Mouse (Mus musculus) B cell, adult 67 days (primary cell): ENCODE results near the gene Unc93b1. TPM values are rescaled to one million over a fixed set of nuclear protein-coding genes. Genes with fewer than 3 reads are reported as not detected.

Source experiments
- total RNA-seq, 2 experiments: library from RNA; stranded (reverse); gene quantifications; 4 replicates each; pipeline ENCODE4 v1.2.4; 2023

The Unc93b1 gene
- total RNA-seq: 100 to 1,000 TPM; 597 to 689 TPM

GRCm38 (mm10) chr19:3935032-3935895 is at the start of gene Unc93b1:
Unc93b1 (plus strand) TSS chr19:3935186.

GRCm38 (mm10) chr19:3906795-3907786 is 27.9 kb upstream of the Unc93b1 start, which contains the start of gene Tcirg1:
Tcirg1 (minus strand) TSS chr19:3907133.

GRCm38 (mm10) chr19:3912337-3913204 is 22.4 kb upstream of the Unc93b1 start, which contains the start of gene Ndufs8:
Ndufs8 (minus strand) TSS chr19:3912774.

GRCm38 (mm10) chr19:3929211-3929941 is 5.6 kb upstream of the Unc93b1 start, which contains the start of gene Aldh3b1:
Aldh3b1 (minus strand) TSS chr19:3929808.

GRCm38 (mm10) chr19:3958470-3958869 is 23.5 kb downstream of the Unc93b1 start, which contains the start of gene Aldh3b3:
Aldh3b3 (plus strand) TSS chr19:3958645.

GRCm38 (mm10) chr19:3972229-3972628 is 37.2 kb downstream of the Unc93b1 start, which contains the start of gene Aldh3b2:
Aldh3b2 (plus strand) TSS chr19:3972328.

GRCm38 (mm10) chr19:3986334-3986733 is 51.3 kb downstream of the Unc93b1 start, which contains the start of gene Acy3:
Acy3 (plus strand) TSS chr19:3986570.

GRCm38 (mm10) chr19:3992416-3992815 is 57.4 kb downstream of the Unc93b1 start, which contains the start of gene Tbx10:
Tbx10 (plus strand) TSS chr19:3992752.

Other genes with a start within 250 kb of the Unc93b1 start
- gene Lrp5, start 248.6 kb upstream of the Unc93b1 start, total RNA-seq: under 1 TPM; 0.39 to 0.49 TPM
- 1 to 10 TPM; 4.0 to 7.1 TPM for gene 1810055G02Rik, start 226.9 kb upstream of the Unc93b1 start, total RNA-seq
- 100 to 1,000 TPM; 125 to 140 TPM for gene Kmt5b, start 167.8 kb upstream of the Unc93b1 start, total RNA-seq
- gene Chka, start 83.4 kb upstream of the Unc93b1 start, total RNA-seq: 10 to 100 TPM; 66.9 to 67.9 TPM
- 100 to 1,000 TPM; 149 to 153 TPM for gene Tcirg1, start 28.1 kb upstream of the Unc93b1 start, total RNA-seq
- gene Ndufs8, start 22.4 kb upstream of the Unc93b1 start, total RNA-seq: 10 to 100 TPM; 91.9 to 93.5 TPM
- 1 to 10 TPM; 7.3 to 8.9 TPM for gene Aldh3b1, start 5.4 kb upstream of the Unc93b1 start, total RNA-seq
- under 1 TPM in 1 of 2 experiments, not detected in 1; 0.20 TPM for gene Aldh3b3, start 23.5 kb downstream of the Unc93b1 start, total RNA-seq
- under 1 TPM in 1 of 2 experiments, not detected in 1; 0.84 TPM for gene Aldh3b2, start 37.1 kb downstream of the Unc93b1 start, total RNA-seq
- gene Acy3, start 51.4 kb downstream of the Unc93b1 start, total RNA-seq: not detected
- gene Tbx10, start 57.6 kb downstream of the Unc93b1 start, total RNA-seq: not detected
- gene Nudt8, start 65.4 kb downstream of the Unc93b1 start, total RNA-seq: 10 to 100 TPM; 24.9 to 29.1 TPM
- gene Gm49405, start 65.4 kb downstream of the Unc93b1 start, total RNA-seq: 1 to 10 TPM; 5.3 to 6.7 TPM
- gene Doc2g, start 68.1 kb downstream of the Unc93b1 start, total RNA-seq: 10 to 100 TPM; 11.0 to 13.3 TPM
- gene Ndufv1, start 77.6 kb downstream of the Unc93b1 start, total RNA-seq: 10 to 100 TPM; 80.9 to 93.3 TPM
- gene Gstp1, start 102.8 kb downstream of the Unc93b1 start, total RNA-seq: 100 to 1,000 TPM; 131 to 150 TPM
- gene Gstp2, start 110.8 kb downstream of the Unc93b1 start, total RNA-seq: 10 to 100 TPM; 11.4 to 26.4 TPM
- gene Gstp3, start 124.4 kb downstream of the Unc93b1 start, total RNA-seq: not detected
- gene Cabp2, start 146.4 kb downstream of the Unc93b1 start, total RNA-seq: not detected
- 100 to 1,000 TPM; 114 to 121 TPM for gene Cdk2ap2, start 162.0 kb downstream of the Unc93b1 start, total RNA-seq
- 100 to 1,000 TPM; 227 to 233 TPM for gene Pitpnm1, start 164.8 kb downstream of the Unc93b1 start, total RNA-seq
- 100 to 1,000 TPM; 101 to 110 TPM for gene Aip, start 190.7 kb downstream of the Unc93b1 start, total RNA-seq
- gene Gpr152, start 204.6 kb downstream of the Unc93b1 start, total RNA-seq: 1 to 10 TPM in 1 of 2 experiments, under 1 TPM in 1; 0.93 to 1.0 TPM
- gene Cabp4, start 208.8 kb downstream of the Unc93b1 start, total RNA-seq: 1 to 10 TPM; 1.6 to 2.2 TPM
- 100 to 1,000 TPM; 148 to 156 TPM for gene Coro1b, start 213.4 kb downstream of the Unc93b1 start, total RNA-seq
- 100 to 1,000 TPM; 391 to 415 TPM for gene Ptprcap, start 218.4 kb downstream of the Unc93b1 start, total RNA-seq
- gene Rps6kb2, start 228.2 kb downstream of the Unc93b1 start, total RNA-seq: 10 to 100 TPM; 47.4 to 56.4 TPM
- gene Carns1, start 240.3 kb downstream of the Unc93b1 start, total RNA-seq: 100 to 1,000 TPM in 1 of 2 experiments, 10 to 100 TPM in 1; 89.2 to 117 TPM